Mouse (Mus musculus) fat pad, adult 2 months (tissue): ENCODE data around the gene Ndufc1.
"Not testable (repeated sequence)": the region's sequence is repeated elsewhere in the genome, so short reads cannot be mapped to it uniquely, and the experiment has no call there.

Experiments
- DNase-seq: peaks from one replicate; pipeline ENCODE4 v3.0.0-alpha.2; 2011; ENCODE audit warnings: low read depth, low spot score; ENCODE audit errors: extremely low read depth

Ndufc1 gene

GRCm38 (mm10) chr3:51371826-51372225 lies 37.0 kb downstream of the Ndufc1 start:
- DNase-seq, result no peak

- DNase-seq, result peak; percentile 84
These were observed 40.8 kb downstream of the Ndufc1 start for GRCm38 (mm10) chr3:51368011-51368410.

- DNase-seq, result no peak
These were observed 41.9 kb downstream of the Ndufc1 start for GRCm38 (mm10) chr3:51366926-51367325.

GRCm38 (mm10) chr3:51365517-51365882 lies 43.3 kb downstream of the Ndufc1 start:
- DNase-seq, result no peak

- DNase-seq, result no peak
These were observed 43.9 kb downstream of the Ndufc1 start for GRCm38 (mm10) chr3:51364703-51365516.

- DNase-seq, result no peak
These were observed 47.7 kb downstream of the Ndufc1 start for GRCm38 (mm10) chr3:51361066-51361465.

- DNase-seq, result no peak
These were observed 49.1 kb downstream of the Ndufc1 start for GRCm38 (mm10) chr3:51359558-51360307.

- no peak for DNase-seq
These were observed 49.9 kb downstream of the Ndufc1 start for GRCm38 (mm10) chr3:51358660-51359557.

- DNase-seq, result no peak
These were observed 50.6 kb downstream of the Ndufc1 start for GRCm38 (mm10) chr3:51358181-51358580.

- no peak for DNase-seq
These were observed 51.2 kb downstream of the Ndufc1 start for GRCm38 (mm10) chr3:51357624-51358023.

GRCm38 (mm10) chr3:51357078-51357477 lies 51.7 kb downstream of the Ndufc1 start:
- DNase-seq, result no peak

GRCm38 (mm10) chr3:51354956-51355355 lies 53.8 kb downstream of the Ndufc1 start:
- not testable (repeated sequence) for DNase-seq
